Mouse (Mus musculus) cerebellum, adult 11-12 months (tissue): ENCODE data around the gene Eif4e3.
A peak's percentile ranks its signal among the peaks of the same experiment; 100 is the strongest.

Experiments used
- DNase-seq: peaks from one replicate; pipeline ENCODE4 v3.0.0; 2022

The Eif4e3 gene

DNA sequence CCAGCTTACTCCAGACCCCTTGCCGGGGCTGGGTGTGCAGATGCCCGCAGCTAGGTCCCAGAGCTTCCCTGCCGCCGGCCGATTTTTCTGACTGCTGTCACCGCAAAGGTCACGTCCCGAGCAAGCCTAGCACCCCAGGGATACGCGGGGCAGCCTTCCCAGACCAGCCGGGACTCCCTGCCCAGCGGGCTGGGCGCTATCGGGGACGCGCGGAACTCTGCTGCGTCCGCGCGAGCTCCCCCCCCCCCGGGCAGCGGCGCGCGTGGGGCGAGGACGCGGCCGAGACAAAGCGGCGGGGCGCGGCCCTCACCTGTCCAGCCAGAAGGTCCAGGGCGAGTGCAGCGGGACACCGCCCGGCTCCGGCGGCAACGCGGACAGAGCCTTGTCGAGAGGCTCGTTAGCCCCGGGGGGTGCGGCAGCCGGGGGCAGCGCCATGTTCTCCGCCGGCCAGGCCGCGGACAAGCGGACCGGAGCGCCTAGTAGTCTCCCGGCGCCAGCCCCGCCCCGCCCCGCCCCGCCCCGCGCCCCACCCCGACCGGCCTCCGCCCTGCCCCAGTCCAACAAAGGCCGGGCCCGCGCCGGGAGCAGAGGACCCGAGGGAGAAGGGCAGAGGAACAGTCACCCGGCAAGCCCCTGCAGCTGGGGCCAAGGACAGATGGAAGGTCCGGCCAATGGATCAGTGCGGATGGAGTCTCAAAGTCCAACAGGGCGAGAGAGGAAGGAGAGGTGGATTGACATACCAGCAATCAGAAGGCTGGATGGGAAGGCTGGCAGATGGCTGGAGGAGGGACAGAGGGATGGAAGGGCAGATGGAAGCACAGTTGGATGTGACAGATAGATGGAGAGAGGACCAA is at the start of gene Eif4e3, which contains the start of gene Gm20696:
Gene Eif4e3, minus strand, starts transcription at position 454 of the 854 bp plus-strand sequence.
Gene Gm20696, minus strand, starts transcription at position 480 of the 854 bp plus-strand sequence.
- DNase-seq: peak; percentile 93

GRCm38 (mm10) chr6:99715913-99716312 is 49.3 kb upstream of the Eif4e3 start:
- no peak for DNase-seq

DNA sequence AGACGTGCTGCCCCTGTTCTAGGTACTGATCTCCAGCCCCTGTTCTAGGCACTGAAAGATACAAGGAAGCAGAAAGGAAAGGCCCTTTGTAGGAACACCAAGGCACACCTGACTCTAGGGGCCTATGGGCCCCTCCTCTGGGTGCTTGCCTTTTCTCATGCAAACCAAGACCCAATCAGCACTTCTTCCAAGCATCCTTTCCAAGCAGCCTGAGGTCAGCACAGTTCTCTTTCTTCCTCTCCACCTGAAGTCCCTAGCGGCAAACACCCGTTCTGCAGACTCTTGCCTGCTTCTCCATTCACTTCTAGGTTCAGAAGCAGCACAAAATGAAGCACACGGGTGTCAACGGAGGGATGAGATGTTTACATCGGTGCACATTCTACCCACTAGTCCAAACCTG is 48.6 kb upstream of the Eif4e3 start:
- no peak for DNase-seq

DNA sequence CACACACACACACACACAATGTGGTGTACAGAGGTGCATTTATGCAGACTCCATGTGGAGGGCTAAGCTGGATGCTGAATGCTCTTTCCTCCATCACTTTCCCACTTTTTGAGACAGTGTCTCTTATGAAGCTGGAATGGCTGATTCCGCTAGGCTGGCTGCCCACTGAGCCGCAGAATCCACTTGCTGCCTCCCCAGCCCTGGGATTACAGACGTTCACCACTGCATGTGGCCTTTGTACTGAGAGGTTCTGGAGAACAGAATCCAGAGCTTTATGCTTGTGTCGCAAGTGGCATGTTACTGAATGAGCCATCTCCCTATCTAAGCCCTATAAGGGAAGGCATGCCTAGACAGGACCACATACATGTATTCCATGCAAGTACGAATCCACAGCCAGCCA is 46.7 kb upstream of the Eif4e3 start:
- DNase-seq: no peak

DNA sequence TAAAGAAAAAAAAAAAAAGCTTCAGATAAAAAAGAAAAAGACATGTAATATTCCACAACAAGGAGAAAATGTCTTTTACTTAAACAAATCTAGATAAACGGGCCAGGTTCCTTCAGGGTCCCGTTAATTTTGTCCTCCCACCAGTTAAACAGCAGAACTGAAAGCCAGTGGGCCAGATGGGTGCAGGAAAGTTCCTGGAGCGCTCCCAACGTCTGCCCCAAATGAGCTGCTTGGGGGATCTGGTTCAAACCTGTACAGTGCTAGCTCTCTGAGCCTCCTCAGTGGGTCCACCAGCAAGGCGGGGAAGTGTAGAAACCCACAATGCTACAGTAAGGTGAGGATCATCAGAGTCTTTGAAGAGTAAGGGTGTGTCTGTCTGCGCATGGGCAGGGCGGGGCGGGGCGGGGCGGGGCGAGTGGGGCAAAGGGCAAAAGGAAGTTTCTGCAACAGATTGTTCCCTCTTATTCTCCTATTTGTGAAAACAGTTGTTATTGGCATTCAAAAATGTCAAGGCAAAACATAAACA is 45.1 kb upstream of the Eif4e3 start:
- no peak for DNase-seq

DNA sequence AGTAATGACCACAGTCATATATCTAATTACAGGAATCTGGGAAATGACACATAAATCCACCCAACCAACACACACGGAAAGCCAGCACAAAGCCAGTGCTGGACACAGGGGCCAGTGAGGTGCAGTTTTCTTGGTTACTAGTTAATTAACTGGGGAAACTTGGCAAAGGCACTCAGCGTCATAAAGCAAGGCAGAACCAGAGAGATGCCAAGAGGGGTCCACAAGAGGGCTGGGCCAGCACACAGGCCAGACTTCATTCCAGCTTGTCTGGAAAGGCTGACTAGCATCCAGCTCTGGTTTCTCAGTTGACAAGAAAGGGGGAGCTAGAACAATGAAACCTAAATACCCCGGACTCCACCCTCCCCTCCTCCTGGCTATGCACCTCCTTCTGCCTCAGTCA is 33.9 kb upstream of the Eif4e3 start:
- DNase-seq: no peak

DNA sequence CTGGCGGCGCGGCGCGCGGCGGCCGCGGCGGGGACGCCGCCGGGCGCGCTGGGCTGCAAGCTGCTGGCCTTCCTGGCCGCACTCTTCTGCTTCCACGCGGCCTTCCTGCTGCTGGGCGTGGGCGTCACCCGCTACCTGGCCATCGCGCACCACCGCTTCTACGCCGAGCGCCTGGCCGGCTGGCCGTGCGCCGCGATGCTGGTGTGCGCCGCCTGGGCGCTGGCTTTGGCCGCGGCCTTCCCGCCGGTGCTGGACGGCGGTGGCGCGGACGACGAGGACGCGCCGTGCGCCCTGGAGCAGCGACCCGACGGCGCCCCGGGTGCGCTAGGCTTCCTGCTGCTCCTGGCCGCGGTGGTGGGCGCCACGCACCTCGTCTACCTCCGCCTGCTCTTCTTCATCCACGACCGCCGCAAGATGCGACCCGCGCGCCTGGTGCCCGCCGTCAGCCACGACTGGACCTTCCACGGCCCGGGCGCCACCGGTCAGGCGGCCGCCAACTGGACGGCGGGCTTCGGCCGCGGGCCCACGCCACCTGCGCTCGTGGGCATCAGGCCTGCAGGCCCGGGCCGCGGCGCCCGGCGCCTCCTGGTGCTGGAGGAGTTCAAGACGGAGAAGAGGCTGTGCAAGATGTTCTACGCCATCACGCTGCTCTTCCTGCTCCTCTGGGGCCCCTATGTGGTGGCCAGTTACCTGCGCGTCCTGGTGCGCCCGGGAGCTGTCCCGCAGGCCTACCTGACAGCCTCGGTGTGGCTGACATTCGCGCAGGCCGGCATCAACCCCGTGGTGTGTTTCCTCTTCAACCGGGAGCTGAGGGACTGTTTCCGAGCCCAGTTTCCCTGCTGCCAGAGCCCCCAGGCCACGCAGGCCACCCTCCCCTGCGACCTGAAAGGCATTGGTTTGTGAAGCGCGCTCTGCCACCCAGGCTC is 26.6 kb upstream of the Eif4e3 start:
- peak; percentile 52 for DNase-seq

DNA sequence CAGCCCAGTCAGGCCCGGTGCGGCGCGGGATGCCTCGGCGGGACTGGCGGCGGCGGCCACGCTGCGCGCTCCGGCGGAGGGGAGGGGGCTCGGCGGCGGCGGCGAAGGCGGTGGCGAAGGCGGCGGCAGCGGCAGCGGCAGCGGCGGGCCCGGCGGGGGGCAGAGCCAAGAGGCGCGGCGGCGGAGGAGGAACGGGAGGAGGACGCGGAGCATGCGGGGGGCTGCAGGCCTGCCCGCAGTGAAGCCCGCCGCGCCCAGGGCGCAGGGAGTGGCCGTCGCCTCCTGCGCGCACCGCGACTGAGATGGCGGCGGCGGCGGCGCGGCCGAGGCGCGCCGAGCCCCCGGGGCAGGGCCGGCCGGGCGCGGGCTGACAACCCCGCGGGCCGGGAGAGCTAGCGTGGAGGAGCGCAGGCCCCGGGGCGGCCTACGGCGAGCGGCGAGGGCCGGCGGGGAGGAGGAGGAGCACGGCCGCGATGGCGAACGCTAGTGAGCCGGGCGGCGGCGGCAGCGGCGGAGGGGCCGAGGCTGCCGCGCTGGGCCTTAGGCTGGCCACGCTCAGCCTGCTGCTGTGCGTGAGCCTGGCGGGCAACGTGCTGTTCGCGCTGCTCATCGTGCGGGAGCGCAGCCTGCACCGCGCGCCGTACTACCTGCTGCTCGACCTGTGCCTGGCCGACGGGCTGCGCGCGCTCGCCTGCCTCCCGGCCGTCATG is 25.8 kb upstream of the Eif4e3 start, which contains the start of gene Gpr27:
Gene Gpr27, plus strand, starts transcription at position 474 of the 710 bp plus-strand sequence.
- peak; percentile 68 for DNase-seq

DNA sequence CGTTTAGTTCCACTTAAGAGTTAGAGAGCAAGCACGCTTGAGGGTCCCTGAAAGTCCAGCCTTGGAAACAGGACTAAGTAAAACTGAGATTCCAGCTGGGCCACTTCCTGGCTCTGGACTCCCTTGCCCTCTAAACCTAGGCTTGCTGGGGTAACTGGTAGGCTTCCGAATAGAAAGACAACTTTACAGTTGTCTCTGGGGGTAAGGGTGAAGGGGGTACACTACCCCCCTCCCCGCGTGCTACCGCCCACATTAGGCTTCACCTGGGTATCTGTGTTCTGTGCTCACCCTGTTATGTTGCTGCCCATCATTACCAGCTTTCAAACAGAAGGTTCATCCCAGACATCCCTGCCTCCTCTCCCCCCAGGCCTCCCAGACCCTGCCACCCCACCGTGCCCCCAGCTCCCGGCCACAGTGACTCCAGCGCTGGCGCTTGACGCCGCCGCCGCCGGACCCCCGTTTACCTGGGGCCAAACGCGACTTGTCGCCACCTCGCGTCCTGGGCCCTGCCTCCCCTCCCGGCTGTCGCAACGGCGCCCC is 25.2 kb upstream of the Eif4e3 start:
- DNase-seq: peak; percentile 49

DNA sequence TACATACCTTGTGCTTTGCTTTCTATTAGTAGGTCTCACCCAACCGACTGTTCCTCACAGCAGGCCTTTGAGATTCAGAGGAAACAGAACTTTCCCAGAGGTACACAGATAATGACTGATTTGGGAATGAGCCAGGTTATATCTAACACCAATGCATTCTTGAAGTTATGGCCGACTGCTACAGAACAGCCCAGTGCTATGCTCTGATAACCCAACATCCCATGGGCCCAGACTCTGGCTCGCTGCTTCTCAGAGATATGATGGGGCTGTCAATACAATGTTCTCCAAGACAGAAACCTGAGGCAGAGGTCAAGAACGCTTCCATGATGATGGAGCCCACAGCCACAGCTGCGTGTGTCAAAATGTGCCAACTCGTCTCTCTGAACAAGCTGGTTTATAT is 21.9 kb upstream of the Eif4e3 start:
- no peak for DNase-seq

DNA sequence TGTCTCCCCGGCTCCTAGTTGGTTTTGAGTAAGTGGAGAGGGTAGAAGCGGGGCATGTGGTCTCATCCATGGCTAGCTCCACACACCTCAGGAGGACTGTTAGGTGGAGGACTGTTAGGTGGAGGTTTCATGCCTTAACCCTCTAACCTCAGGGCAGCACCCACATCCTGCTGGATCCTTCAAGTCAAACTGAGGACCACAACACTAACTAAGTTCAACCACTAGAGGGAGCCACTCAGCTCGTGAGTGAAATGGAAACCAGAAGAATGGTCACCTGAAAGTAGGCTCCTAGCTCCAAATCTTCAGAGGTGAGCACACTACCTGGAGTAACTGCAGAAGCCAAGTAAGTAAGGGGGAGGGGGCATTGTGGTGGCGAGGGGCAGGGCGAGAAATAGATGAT is 18.3 kb upstream of the Eif4e3 start:
- no peak for DNase-seq

DNA sequence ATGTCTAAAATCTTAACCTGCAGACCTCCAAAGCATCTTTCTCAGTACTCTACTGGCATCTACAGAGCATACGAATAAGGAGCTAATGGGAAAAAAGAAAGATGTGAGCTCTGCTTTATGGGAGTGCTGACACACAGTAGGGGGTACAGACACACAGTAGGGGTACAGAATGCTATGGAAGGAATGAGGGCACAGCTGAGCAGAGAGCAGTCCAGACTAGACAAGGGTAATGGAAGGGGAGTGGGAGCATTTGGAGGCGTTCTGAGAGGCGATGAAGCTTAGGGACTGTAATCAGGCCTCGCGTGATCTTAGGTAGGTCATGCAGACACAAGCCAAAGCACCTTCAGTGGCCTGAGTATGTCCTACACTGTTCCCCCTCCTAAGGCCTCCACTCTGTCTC is 17.4 kb upstream of the Eif4e3 start:
- DNase-seq: no peak

GRCm38 (mm10) chr6:99678108-99678507 is 11.5 kb upstream of the Eif4e3 start:
- no peak for DNase-seq

GRCm38 (mm10) chr6:99677325-99677724 is 10.8 kb upstream of the Eif4e3 start:
- DNase-seq: no peak

DNA sequence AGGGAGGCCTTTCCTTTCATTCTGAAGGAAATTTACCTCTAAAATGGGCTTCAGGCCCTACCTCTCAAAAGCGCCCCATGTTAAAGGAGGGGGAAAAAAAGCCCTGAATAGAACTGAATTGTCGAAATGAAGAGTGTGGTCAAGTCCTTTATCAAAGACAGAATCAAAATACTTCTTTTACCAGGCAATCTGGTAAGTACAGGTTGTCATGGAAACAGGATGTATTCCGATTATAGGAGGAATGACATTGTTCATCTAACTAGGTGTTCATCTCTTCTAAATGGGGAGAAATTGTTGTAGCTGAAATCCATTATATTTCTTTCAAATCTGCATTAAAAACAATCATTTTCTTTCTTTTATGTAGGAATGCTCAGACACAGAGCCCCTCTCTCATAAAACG is 7.9 kb upstream of the Eif4e3 start:
- no peak for DNase-seq

GRCm38 (mm10) chr6:99671768-99672167 is 5.2 kb upstream of the Eif4e3 start:
- no peak for DNase-seq

DNA sequence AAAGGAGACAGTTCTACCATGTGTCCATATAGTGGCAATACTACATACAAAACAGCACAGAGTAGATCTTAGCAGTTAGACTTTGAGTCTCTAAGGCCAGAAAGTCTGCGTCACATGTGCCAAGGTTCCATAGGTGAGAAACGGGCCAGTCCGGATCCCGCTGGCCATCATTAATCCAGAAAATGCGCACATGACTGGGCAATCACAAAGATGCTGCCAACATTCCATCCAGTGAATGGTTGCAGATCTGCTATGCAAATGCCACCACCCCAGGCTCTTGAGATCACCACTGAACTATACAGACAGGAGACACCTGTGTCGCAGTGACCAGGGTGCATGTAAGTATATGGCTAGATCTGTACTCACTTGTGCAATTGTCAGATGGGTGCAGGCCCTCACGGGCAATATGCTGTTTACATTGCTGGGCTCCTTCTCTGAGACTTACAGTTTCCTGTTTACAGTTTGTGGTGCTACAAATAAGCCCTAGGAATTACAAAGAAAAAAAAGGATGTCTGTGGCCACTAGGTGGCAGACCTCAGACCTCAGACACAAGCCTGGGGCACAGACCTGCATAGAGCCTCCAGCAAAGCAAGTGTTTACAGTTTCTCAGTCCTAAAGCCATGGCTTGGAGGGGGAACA is 4.0 kb upstream of the Eif4e3 start:
- DNase-seq: peak; percentile 66

- no peak for DNase-seq
Observed at GRCm38 (mm10) chr6:99669481-99670325, 3.1 kb upstream of the Eif4e3 start.

GRCm38 (mm10) chr6:99667290-99667689 is 719 bp upstream of the Eif4e3 start:
- no peak for DNase-seq

DNA sequence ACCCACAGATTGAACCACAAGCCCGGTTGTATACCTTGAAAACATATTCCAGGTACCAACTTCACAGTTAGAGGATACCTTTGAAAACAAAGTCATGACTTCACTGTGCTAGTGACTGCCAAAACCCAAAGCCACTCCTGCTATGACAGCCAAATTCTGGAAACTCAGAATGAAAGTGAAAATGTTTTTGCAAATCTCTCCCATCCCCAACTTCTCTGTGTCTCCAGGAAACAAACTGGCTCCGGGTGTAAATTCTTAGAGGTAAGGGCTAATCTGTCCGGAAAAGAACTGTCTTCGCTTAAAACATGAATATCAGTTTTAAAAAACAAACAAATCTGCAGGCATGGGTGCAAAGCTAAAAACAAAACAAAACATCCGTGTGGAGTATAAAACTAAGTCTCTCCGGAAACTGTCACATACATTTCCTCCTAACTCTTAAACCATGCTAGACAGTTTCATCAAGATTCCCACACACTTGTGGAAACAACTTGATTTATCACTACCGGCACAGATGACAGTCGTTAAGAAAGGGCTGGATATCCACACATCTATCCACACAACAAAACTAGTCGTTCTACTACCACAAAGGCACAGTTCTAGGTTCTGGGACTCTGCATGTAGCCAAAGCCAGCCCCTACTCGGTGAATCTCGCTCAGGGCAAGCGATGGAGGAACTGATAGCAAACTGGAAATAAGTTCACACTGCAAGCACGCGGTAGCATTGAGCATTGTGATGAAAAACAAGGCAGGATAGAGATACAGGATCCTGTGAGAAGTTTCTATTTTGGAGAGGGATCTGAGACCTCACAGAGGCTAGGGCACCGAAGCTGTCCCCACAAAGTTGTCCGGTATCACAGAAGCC is 884 bp downstream of the Eif4e3 start:
- no peak for DNase-seq
